Mouse (Mus musculus) gastrocnemius, postnatal 14 days (tissue): Measurements from ENCODE around the gene Pi16. TPM values are rescaled to one million over a fixed set of nuclear protein-coding genes. Genes with fewer than 3 reads are reported as not detected.
"Not testable (repeated sequence)": the region's sequence is repeated elsewhere in the genome, so short reads cannot be mapped to it uniquely, and the experiment has no call there.

Experiments
- DNase-seq: peaks from one replicate; pipeline ENCODE4 v3.0.0; 2021; ENCODE audit warnings: mixed read lengths
- intact Hi-C: fragments of 180-260 bp; cut with DNase I; formaldehyde crosslinking; loops from one replicate; pipeline ENCODE4 v1.15.1; 2025; ENCODE audit warnings: low total_unique reads
- long read RNA-seq, 2 experiments: library from polyadenylated mRNA; stranded (forward); transcript quantifications; one replicate each; pipeline ENCODE4 v2.0.0; 2021
- total RNA-seq, 2 experiments: library from RNA; stranded (reverse); gene quantifications; 2 replicates each; pipeline ENCODE4 v1.2.3; 2021

Pi16 gene
- 10 to 100 TPM; 25.4 to 37.9 TPM for total RNA-seq
- long read RNA-seq, experiment 1, transcript Pi16-202 (7 exons, 3,994 nt): major isoform, 7 of 11 reads
- long read RNA-seq, experiment 1, partial matches to known transcripts: 1 of 11 reads
- long read RNA-seq, experiment 1, other reads (novel, unspliced or antisense): 2 of 11 reads
- long read RNA-seq, experiment 2, transcript Pi16-202 (7 exons, 3,994 nt): major isoform, 10 of 21 reads
- long read RNA-seq, experiment 2, partial matches to known transcripts: 7 of 21 reads
- long read RNA-seq, experiment 2, other reads (novel, unspliced or antisense): 4 of 21 reads

DNA sequence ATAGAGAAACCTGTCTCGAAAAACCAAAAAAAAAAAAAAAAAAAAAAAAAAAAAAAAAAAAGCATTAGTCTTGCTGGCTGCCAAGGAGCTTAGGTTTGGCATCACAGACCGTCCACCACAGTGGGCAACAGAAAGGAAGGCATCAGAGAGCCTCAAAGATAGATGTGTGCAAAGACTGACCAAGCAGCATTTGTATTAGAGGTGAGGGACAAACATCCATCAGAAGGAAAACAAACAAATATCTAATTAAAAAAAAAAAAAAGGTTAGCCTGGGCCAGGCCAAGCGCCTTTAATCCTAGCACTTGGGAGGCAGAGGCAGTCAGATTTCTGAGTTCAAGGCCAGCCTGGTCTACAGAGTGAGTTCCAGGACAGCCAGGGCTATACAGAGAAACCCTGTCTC lies at the start of gene Pi16:
Gene Pi16, plus strand, starts transcription at position 301 of the 400 bp plus-strand sequence.
- DNase-seq, intact Hi-C loops: not testable (repeated sequence)

- DNase-seq: no peak
- intact Hi-C loops: no loop called here
These were observed 49.4 kb upstream of the Pi16 start for GRCm38 (mm10) chr17:29267931-29268681.

DNA sequence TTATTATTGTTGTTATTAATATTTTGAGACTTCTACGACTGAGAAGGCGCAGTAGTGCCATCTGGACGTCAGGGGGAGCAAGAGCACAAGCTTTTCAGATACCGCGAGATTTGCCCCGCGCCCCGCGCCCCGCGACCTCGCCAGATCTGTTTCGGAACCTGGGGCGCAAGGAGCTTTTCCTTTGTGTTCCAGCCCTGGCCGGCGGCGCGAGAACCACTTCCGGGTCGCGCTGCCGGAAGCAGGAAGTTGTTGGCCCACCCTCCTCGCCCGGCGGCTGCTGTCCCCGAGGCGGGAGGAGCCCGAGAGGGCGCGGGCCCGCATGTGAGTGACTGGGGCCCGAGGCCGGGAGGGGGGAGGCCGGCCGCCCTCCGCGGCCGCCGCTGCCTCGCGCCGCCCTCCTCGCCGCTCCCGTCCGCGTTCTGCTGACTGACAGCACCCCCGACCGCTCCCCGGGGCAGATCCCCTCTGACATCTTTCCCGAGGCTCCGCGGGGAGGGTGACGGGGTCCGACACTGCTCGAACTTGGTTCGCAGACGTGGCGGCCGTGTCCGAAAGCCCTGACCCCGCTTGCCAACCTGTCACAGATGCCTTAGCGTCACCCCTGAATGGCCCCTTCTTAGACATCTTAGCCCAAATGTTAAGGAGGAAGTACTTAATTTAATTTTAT lies 48.7 kb upstream of the Pi16 start, which contains the start of gene BC004004:
Gene BC004004, plus strand, starts transcription at position 107 of the 667 bp plus-strand sequence.
- intact Hi-C loops: no loop called here
- DNase-seq: peak; percentile 97

- intact Hi-C loops: no loop called here
- no peak for DNase-seq
These were observed 48.2 kb upstream of the Pi16 start for GRCm38 (mm10) chr17:29269349-29269706.

DNA sequence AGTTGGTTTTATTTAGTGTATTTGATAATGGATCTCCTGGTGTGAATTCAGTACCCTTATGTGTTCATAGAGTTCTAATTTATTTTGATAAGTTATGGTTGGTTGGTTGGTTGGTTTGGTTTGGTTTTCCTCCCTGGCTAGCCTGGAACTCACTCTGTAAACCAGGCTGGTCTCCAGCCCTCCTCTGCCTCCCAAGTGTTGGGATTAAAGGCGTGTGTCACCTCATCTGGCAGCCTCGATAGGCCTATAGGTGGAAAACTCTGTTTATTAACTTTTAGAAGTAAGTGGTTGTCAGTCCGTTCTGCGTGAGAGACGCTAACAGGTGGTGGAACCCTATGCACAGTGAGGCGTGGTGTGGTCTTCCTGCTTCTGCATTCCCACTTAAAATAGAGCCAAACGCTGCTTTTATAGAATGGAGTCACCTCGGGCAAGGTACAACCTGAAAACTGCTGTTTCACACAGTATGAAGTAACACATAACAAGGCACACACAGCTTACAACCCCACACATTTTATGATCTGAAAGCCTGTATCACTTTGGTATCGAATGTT lies 47.3 kb upstream of the Pi16 start:
- intact Hi-C loops: no loop called here
- DNase-seq: no peak

DNA sequence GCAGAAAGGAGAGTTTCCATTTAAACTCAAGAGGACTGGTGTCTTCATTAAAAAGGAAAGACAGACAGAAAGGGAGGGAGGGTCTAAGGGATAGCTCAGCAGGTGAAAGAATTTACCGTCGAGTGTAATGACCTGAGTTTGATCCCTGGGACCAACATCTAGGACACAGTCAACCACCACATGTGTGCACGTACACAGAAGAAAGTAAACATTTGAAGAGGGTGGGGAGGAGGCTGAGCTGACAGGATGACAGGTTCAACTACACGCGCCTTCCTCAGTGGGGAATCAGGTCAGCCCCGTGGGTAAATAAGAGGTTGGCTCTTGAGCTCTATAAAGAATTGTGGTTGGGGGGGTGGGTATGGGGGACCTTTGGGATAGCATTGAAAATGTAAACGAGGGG lies 44.3 kb upstream of the Pi16 start:
- intact Hi-C loops: no loop called here
- no peak for DNase-seq

DNA sequence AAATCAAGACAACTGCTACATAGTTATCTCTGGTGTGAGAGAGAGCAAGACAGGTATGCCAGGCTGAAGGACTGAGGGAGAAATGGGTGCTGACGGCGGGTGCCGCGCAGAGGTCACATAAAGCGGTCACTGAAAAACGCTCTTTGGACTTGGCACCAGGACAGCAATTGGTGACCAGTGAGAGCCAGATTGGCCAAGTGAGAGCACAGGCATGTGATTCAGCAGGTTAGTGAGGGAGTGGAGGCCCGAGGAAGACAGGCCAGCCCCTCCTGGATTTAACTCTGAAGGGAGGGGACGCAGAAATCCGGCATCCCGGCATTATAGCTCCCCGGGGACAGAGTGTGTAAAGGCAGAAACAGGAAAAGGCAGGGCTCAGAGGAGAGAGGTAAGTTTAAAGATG lies 43.6 kb upstream of the Pi16 start:
- intact Hi-C loops: no loop called here
- peak; percentile 18 for DNase-seq

GRCm38 (mm10) chr17:29280422-29280821 lies 37.1 kb upstream of the Pi16 start:
- intact Hi-C loops: no loop called here
- DNase-seq: no peak

GRCm38 (mm10) chr17:29281541-29281940 lies 35.9 kb upstream of the Pi16 start:
- DNase-seq: no peak
- intact Hi-C loops: no loop called here

GRCm38 (mm10) chr17:29282216-29282952 lies 35.1 kb upstream of the Pi16 start:
- DNase-seq: no peak
- intact Hi-C loops: no loop called here

DNA sequence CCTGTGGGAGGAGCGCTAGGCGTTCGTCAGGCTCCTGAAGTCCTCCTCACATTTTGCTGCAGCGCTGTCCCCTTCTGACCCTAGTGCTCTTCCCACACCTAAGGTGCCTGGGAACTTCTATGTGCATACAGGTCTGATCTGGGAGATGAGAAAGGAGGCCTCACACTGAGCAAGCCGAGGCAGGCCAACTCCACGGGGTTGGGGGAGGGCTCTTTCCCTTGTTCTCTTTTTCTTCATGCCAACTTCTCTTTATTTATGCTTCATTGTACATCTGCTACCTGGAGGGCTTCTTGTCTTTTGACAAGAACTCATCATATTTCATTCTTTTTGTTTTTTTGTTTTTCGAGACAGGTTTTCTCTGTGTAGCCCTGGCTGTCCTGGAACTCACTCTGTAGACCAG lies 25.7 kb upstream of the Pi16 start:
- no peak for DNase-seq
- intact Hi-C loops: no loop called here

DNA sequence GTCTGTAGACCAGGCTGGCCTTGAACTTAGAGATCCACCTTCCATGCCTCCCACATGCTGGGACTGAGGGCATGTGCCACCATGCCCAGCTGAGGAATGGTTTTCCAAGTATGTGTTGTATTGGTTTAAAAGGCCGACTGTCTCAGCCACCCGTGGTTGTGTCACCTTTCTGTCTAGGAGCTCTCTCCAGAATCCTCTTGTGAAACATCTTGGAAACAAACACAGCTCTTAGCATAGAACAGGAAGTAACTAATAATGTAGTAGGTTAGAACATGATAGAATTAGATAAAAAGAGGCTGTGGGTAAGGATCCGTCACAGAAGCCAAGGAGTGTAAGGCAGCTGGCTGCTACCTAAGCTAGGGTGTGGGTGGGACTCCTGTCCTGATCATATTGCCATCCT lies 24.5 kb upstream of the Pi16 start:
- no peak for DNase-seq
- intact Hi-C loops: no loop called here

- DNase-seq: peak; percentile 53
- intact Hi-C loops: no loop called here
These were observed 23.5 kb upstream of the Pi16 start for GRCm38 (mm10) chr17:29293807-29294605.

- intact Hi-C loops: no loop called here
- DNase-seq: no peak
These were observed 21.6 kb upstream of the Pi16 start for GRCm38 (mm10) chr17:29295835-29296234.

- intact Hi-C loops: no loop called here
- no peak for DNase-seq
These were observed 20.2 kb upstream of the Pi16 start for GRCm38 (mm10) chr17:29297321-29297720.

- no peak for DNase-seq
- intact Hi-C loops: no loop called here
These were observed 19.7 kb upstream of the Pi16 start for GRCm38 (mm10) chr17:29297813-29298212.

DNA sequence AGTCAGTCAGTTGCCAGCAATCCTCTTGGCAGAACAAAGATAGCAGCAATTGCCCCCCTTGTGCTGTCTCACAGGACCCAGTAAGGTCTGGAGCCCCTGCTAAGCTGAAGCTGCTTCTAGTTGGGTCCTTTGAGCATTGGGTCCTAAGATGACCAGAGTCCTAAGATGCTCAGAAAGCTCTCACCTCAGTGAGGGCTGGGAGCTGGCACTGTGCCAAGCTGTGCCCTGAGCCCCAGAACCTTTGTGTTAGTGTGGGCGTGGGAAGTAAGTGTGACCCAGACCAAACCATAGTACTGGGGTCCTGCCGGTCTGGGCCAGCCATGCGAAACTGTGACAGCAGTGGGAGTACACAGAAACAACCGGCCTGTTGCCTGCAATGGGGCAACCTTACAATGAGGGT lies 18.2 kb upstream of the Pi16 start:
- intact Hi-C loops: no loop called here
- DNase-seq: no peak

- no peak for DNase-seq
- intact Hi-C loops: no loop called here
These were observed 16.6 kb upstream of the Pi16 start for GRCm38 (mm10) chr17:29300926-29301325.

DNA sequence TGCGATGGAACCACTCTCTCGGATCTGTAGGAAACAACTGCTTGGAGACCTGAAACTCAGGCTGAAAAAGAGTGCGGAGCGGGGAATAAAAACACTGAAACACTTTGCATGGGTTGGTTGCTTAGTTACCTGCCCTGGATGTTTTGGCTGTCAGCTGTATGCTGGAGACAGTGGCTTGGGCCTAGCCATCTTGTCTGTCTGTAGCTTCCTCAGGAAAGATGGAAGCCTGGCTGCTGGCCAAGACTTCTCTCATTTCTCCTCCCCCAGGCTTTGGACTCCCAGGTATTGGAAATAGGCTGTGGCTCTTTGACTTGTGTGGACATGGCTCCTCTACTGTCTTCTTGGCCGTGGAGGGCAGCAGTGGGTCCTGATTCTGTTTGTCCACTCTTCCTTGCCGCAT lies 16.1 kb upstream of the Pi16 start:
- DNase-seq: no peak
- intact Hi-C loops: no loop called here
